Mouse (Mus musculus) urinary bladder, postnatal 10 days (tissue): ENCODE data around the gene Ptpdc1.

Source experiments
- DNase-seq: peaks from one replicate; pipeline ENCODE4 v3.0.0; 2022; ENCODE audit warnings: low spot score

Gene Ptpdc1

GRCm38 (mm10) chr13:48582688-48583379, 42.6 kb downstream of the Ptpdc1 start:
- no peak for DNase-seq

GRCm38 (mm10) chr13:48578616-48579015, 46.8 kb downstream of the Ptpdc1 start:
- no peak for DNase-seq

GRCm38 (mm10) chr13:48577836-48578235, 47.6 kb downstream of the Ptpdc1 start:
- DNase-seq, result no peak

- no peak for DNase-seq
Observed at GRCm38 (mm10) chr13:48577007-48577406, 48.5 kb downstream of the Ptpdc1 start.

- no peak for DNase-seq
Observed at GRCm38 (mm10) chr13:48574718-48575117, 50.7 kb downstream of the Ptpdc1 start.

- no peak for DNase-seq
Observed at GRCm38 (mm10) chr13:48573525-48574355, 51.7 kb downstream of the Ptpdc1 start.

- no peak for DNase-seq
Observed at GRCm38 (mm10) chr13:48572127-48572526, 53.3 kb downstream of the Ptpdc1 start.

GRCm38 (mm10) chr13:48571298-48571697, 54.2 kb downstream of the Ptpdc1 start:
- no peak for DNase-seq

GRCm38 (mm10) chr13:48569576-48570132, 55.8 kb downstream of the Ptpdc1 start:
- no peak for DNase-seq

- no peak for DNase-seq
Observed at GRCm38 (mm10) chr13:48567646-48568045, 57.8 kb downstream of the Ptpdc1 start.

- DNase-seq, result peak; percentile 67
Observed at GRCm38 (mm10) chr13:48566116-48566935, 59.1 kb downstream of the Ptpdc1 start.

- no peak for DNase-seq
Observed at GRCm38 (mm10) chr13:48564881-48565600, 60.4 kb downstream of the Ptpdc1 start.

- no peak for DNase-seq
Observed at GRCm38 (mm10) chr13:48562336-48562735, 63.1 kb downstream of the Ptpdc1 start.

GRCm38 (mm10) chr13:48561481-48561880, 64.0 kb downstream of the Ptpdc1 start:
- DNase-seq, result no peak

- DNase-seq, result no peak
Observed at GRCm38 (mm10) chr13:48555976-48556375, 69.5 kb downstream of the Ptpdc1 start.

- DNase-seq, result no peak
Observed at GRCm38 (mm10) chr13:48554552-48554951, 70.9 kb downstream of the Ptpdc1 start.

GRCm38 (mm10) chr13:48553511-48553910, 72.0 kb downstream of the Ptpdc1 start:
- DNase-seq, result no peak

- peak; percentile 62 for DNase-seq
Observed at GRCm38 (mm10) chr13:48552181-48553090, 73.0 kb downstream of the Ptpdc1 start.

GRCm38 (mm10) chr13:48548296-48548695, 77.2 kb downstream of the Ptpdc1 start:
- DNase-seq, result no peak

GRCm38 (mm10) chr13:48547623-48548022, 77.8 kb downstream of the Ptpdc1 start:
- no peak for DNase-seq
